Mouse (Mus musculus): Measurements from ENCODE around the gene Zfp658. TPM values are rescaled to one million over a fixed set of nuclear protein-coding genes. Genes with fewer than 3 reads are reported as not detected.

The Zfp658 gene
- total RNA-seq, 2 experiments from 2014 or later: 0.70 to 1.1 TPM

DNA sequence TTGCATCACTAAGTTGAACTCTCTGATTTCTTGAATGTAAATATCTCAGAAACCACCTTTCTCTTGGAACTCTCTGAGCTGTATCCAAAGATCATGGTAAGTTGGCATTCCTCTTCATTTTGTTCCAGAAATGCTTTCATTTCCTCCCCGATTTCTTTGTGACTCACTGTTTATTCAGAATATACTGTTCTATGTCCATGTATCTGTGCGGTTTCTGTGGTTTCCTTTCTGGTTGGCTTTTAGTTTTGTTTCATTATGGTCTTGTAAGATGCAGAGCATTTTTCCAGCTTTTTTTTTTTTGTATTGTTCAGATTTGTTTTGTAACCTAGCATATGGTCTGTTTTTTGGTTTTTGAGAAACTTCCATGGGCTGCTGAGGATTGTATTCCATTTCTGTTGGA, 9.2 kb downstream of the Zfp658 start:
- intact Hi-C loops (cut with DNase I): no loop called here
- no peak for DNase-seq (ENCODE audit: low spot score)

GRCm38 (mm10) chr7:43579440-43580171, 17.6 kb downstream of the Zfp658 start, which contains the start of gene Zfp719:
TSS of gene Zfp719 (plus strand) at chr7:43579610.
- peak; percentile 86 for DNase-seq (ENCODE audit: low spot score)
- intact Hi-C loops (cut with DNase I): loop anchor here (1.0 to 10.0 kb wide), 4 partner anchors 13 to 205 kb away; partner anchors contain the start of genes Ctu1, Klk10 and Zfp658

DNA sequence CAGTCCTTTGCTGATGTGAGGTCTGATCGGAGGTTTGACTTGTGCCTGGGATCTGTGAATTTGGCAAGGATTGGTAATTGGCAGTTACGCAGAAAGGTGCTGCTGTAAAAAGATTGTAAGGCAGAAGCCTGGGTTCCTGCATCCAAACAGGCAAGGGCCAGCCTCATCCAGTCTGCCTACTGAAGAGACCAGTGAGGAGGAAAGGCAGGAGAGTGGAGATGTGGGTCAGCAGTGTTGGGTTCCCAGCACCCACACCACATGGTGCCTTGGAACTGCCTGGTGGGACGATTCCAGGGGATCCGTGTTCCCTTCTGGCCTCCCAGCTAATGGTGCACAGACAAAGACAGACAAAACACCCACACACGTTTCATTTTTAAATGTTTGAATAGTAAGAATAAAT, 18.5 kb downstream of the Zfp658 start:
- intact Hi-C loops (cut with DNase I): loop anchor here (1.0 to 10.0 kb wide), 3 partner anchors 12 to 204 kb away; partner anchors contain the start of genes Ctu1 and Klk10

GRCm38 (mm10) chr7:43584790-43585189, 22.7 kb downstream of the Zfp658 start:
- intact Hi-C loops (cut with DNase I): loop anchor here (5.0 to 10.0 kb wide), 2 partner anchors 88 to 200 kb away; partner anchors contain the start of genes Ctu1 and Klk10
- no peak for DNase-seq (ENCODE audit: low spot score)

More for the DNA sequence above, 18.5 kb downstream of the Zfp658 start:
- DNase-seq (ENCODE audit: low spot score): no peak

DNA sequence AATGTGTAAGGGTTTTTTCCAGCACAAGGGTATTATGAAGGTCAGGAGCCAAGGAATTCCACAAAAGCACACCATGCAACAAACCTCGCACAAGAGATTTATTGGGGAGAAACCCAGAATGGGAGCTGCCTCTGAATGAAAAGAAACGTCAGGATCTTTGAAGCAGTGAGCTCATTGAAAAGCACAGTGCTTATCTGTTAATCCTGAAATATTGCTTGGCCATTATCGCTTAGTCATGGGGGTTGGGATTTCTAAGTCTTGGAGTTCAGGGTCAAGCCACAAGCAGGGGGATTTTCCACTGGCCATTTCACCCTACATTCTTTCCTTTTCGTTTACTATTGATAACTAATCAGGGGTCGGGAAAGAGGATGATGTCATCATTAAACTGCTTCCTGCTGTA, 39.8 kb downstream of the Zfp658 start:
- no peak for DNase-seq (ENCODE audit: low spot score)
- intact Hi-C loops (cut with DNase I): no loop called here

GRCm38 (mm10) chr7:43606896-43607742, 45.1 kb downstream of the Zfp658 start, which contains the start of gene Zfp819:
TSS of gene Zfp819 (plus strand) at chr7:43607169.
- intact Hi-C loops (cut with DNase I): no loop called here
- DNase-seq (ENCODE audit: low spot score): peak; percentile 12

- no peak for DNase-seq (ENCODE audit: low spot score)
- intact Hi-C loops (cut with DNase I): no loop called here
Measured at GRCm38 (mm10) chr7:43607743-43608287, 45.8 kb downstream of the Zfp658 start.

DNA sequence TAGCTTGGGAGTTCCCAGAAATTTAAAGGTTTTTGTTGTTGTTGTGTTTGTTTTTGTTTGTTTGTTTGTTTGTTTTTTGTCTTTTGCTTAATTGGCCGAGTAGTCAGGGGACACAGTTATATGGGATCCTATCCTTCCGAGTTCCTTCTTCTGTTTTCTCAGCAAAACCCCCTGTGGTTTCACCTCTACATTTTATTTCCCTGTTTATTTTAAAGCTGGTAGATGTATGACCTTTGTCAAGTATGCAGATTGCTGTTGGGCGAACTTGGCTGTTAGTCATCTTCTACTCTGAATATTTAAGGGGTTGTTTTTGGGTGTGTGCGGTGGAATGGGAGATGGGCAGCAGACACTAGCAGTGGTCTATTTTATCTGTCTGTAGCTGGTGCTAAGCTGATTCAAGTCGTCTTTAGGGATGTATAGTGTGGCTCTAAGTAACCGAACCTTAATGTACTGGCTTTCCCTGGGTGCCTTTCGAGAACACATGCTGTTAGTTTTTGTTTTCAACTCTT, 46.3 kb downstream of the Zfp658 start:
- DNase-seq (ENCODE audit: low spot score): no peak
- intact Hi-C loops (cut with DNase I): no loop called here

- intact Hi-C loops (cut with DNase I): no loop called here
- DNase-seq (ENCODE audit: low spot score): no peak
Measured at GRCm38 (mm10) chr7:43613816-43614551, 51.9 kb downstream of the Zfp658 start.

GRCm38 (mm10) chr7:43622927-43623326, 60.9 kb downstream of the Zfp658 start:
- no peak for DNase-seq (ENCODE audit: low spot score)
- intact Hi-C loops (cut with DNase I): no loop called here

DNA sequence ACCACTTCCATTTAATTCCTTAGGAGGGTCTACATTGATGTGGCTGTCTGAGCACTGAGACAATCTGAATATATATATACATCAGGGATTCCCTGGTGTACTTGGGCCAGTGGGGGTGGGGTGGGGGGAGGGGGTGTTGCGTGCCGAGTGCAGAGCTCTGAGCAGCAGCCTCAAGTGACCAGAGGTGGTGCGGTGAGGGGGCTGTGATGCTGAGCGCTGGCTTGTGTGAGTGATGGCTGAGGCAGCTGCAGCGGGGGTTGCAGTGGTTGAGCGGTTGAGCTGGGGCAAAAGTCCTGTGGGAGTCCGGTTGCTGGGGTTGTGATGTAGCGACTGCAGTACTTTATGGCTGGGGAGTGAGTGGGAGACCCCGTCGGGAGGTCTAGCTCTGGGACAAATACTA, 61.8 kb downstream of the Zfp658 start:
- intact Hi-C loops (cut with DNase I): no loop called here
- no peak for DNase-seq (ENCODE audit: low spot score)

Other genes starting within 250 kb of the Zfp658 start
- 10 to 100 TPM; 17.3 to 18.4 TPM for gene Zfp715, start 249.0 kb upstream of the Zfp658 start, total RNA-seq (2021)
- gene Siglecf, start 210.9 kb upstream of the Zfp658 start, total RNA-seq (2021): not detected
- gene Siglecg, start 154.1 kb upstream of the Zfp658 start, total RNA-seq (2021): under 1 TPM; 0.13 to 0.14 TPM
- not detected for gene Lim2, start 134.6 kb upstream of the Zfp658 start, total RNA-seq (2021)
- gene Nkg7, start 125.2 kb upstream of the Zfp658 start, total RNA-seq (2021): not detected
- not detected for gene Cldnd2, start 121.5 kb upstream of the Zfp658 start, total RNA-seq (2021)
- 1,000 to 10,000 TPM; 1,293 to 1,340 TPM for gene Etfb, start 118.2 kb upstream of the Zfp658 start, total RNA-seq (2021)
- gene Gm45233, start 118.1 kb upstream of the Zfp658 start, total RNA-seq (2021): under 1 TPM; 0.39 to 0.61 TPM
- 1 to 10 TPM in 1 of 2 experiments, under 1 TPM in 1; 0.81 to 1.8 TPM for gene Vsig10l, start 99.1 kb upstream of the Zfp658 start, total RNA-seq (2021)
- under 1 TPM; 0.13 to 0.22 TPM for gene Iglon5, start 72.2 kb upstream of the Zfp658 start, total RNA-seq (2021)
- not detected for gene 4931406B18Rik, start 56.3 kb upstream of the Zfp658 start, total RNA-seq (2021)
- gene Cd33, start 17.8 kb upstream of the Zfp658 start, total RNA-seq (2021): 1 to 10 TPM; 3.2 to 3.4 TPM
- gene Zfp719, start 17.4 kb downstream of the Zfp658 start, total RNA-seq (2021): 1 to 10 TPM; 7.4 to 7.7 TPM
- gene Zfp819, start 44.9 kb downstream of the Zfp658 start, total RNA-seq (2021): not detected
- not detected for gene Ceacam18, start 72.5 kb downstream of the Zfp658 start, total RNA-seq (2021)
- gene Siglece, start 97.9 kb downstream of the Zfp658 start, total RNA-seq (2021): 1 to 10 TPM; 1.1 TPM
- gene Ctu1, start 109.8 kb downstream of the Zfp658 start, total RNA-seq (2021): 1 to 10 TPM; 3.2 to 3.8 TPM
- gene Klk14, start 128.2 kb downstream of the Zfp658 start, total RNA-seq (2021): under 1 TPM; 0.28 to 0.34 TPM
- gene Klk13, start 150.3 kb downstream of the Zfp658 start, total RNA-seq (2021): not detected
- gene Klk12, start 206.6 kb downstream of the Zfp658 start, total RNA-seq (2021): not detected
- not detected for gene Klk11, start 212.3 kb downstream of the Zfp658 start, total RNA-seq (2021)
- under 1 TPM; 0.20 to 0.42 TPM for gene Klk10, start 218.8 kb downstream of the Zfp658 start, total RNA-seq (2021)
- gene Klk9, start 229.6 kb downstream of the Zfp658 start, total RNA-seq (2021): not detected
- gene Klk8, start 235.3 kb downstream of the Zfp658 start, total RNA-seq (2021): 10 to 100 TPM; 12.6 to 13.3 TPM
- gene Klk7, start 249.0 kb downstream of the Zfp658 start, total RNA-seq (2021): under 1 TPM in 1 of 2 experiments, not detected in 1; 0.17 TPM